Comparison of ENCODE assay signal across 8 mouse cellular contexts in genomic region chr3:65990957-65991646, GRCm38 (mm10). TPM values are rescaled to one million over a fixed set of nuclear protein-coding genes. Genes with fewer than 3 reads are reported as not detected.
DNase-seq lines count a peak whose midpoint lies in the region; ATAC-seq lines count a peak whose summit lies in the region.

No protein-coding gene starts in this region.

- no peak overlapping the region for H3K9ac ChIP-seq in hindbrain, embryonic 13.5 days
- no peak overlapping the region for H3K9ac ChIP-seq in hindbrain, embryonic 12.5 days

- H3K9me3 ChIP-seq in hindbrain, embryonic 13.5 days, result no peaks in the 10 kb centered on the region
- no peaks in the 10 kb centered on the region for H3K9me3 ChIP-seq in hindbrain, embryonic 12.5 days (replicated peaks)

- no peaks in the 10 kb centered on the region for H3K4me1 ChIP-seq in hindbrain, embryonic 13.5 days (replicated peaks)
- no peaks in the 10 kb centered on the region for H3K4me1 ChIP-seq in hindbrain, embryonic 12.5 days

- peak; percentile 43; the same call in 1 of the 2 replicates for ATAC-seq in hindbrain, embryonic 13.5 days (ENCODE audit: low FRiP score)
- ATAC-seq in hindbrain, embryonic 12.5 days (ENCODE audit: low FRiP score), result no peak

- no peak overlapping the region for H3K4me3 ChIP-seq in hindbrain, embryonic 13.5 days
- H3K4me3 ChIP-seq in hindbrain, embryonic 12.5 days, result no peak overlapping the region

- H3K27ac ChIP-seq in hindbrain, embryonic 13.5 days, result no peak overlapping the region
- H3K27ac ChIP-seq in hindbrain, embryonic 12.5 days, result no peak overlapping the region

- intact Hi-C loops in heart, postnatal 14 days (cut with DNase I), result loop anchor here (2.0 to 5.0 kb wide), 3 partner anchors 34 to 129 kb away; no protein-coding TSS in a partner anchor
- intact Hi-C loops in left cerebral cortex, postnatal 4 days (cut with DNase I), result no loop called here

- no peak overlapping the region for H3K4me2 ChIP-seq in hindbrain, embryonic 13.5 days
- no peak overlapping the region for H3K4me2 ChIP-seq in hindbrain, embryonic 12.5 days (replicated peaks)

- peak; percentile 25 to 49 for DNase-seq in CD8-positive naive resting alpha-beta T cell, adult 2 months (ENCODE audit: low read depth in 2 of 2, low spot score in 2 of 2)
- DNase-seq in c-Kit-positive CD71-negative TER-119-negative erythroid progenitor cells, embryonic 14.5 days (ENCODE audit: low read depth), result peak; percentile 53
- DNase-seq in heart, postnatal 14 days, result peak; percentile 16 to 55
- DNase-seq in left cerebral cortex, postnatal 4 days, result peak; percentile 10
- peak; percentile 78 for DNase-seq in naive thymus-derived CD4-positive, alpha-beta T cell, adult 2 months (ENCODE audit: low read depth)
- DNase-seq in right cerebral cortex, postnatal 25 days, result no peak

- WGBS in hindbrain, embryonic 13.5 days, result 17% methylated on average over 3 of the region's 3 CpGs
- WGBS in hindbrain, embryonic 12.5 days, result 26% methylated on average over 3 of the region's 3 CpGs

- no peaks in the 10 kb centered on the region for H3K27me3 ChIP-seq in hindbrain, embryonic 13.5 days
- H3K27me3 ChIP-seq in hindbrain, embryonic 12.5 days, result no peaks in the 10 kb centered on the region

- no peaks in the 10 kb centered on the region for H3K36me3 ChIP-seq in hindbrain, embryonic 13.5 days
- no peaks in the 10 kb centered on the region for H3K36me3 ChIP-seq in hindbrain, embryonic 12.5 days

RNA-seq across cellular contexts. Expression of gene Ccnl1, which starts 33.1 kb away (rescaled TPM):
- polyA plus RNA-seq in hindbrain, embryonic 13.5 days (2015; fragmentation: Nextera tagmentation; extraction: Ambion mirVana), result 80.1 and 80.9 TPM in 2 replicates
- 122 and 123 TPM in 2 replicates for polyA plus RNA-seq in hindbrain, embryonic 12.5 days (2016; fragmentation: Nextera tagmentation; extraction: Ambion mirVana)
- 10 to 100 TPM; 33.6 TPM for total RNA-seq in heart, postnatal 14 days (2021)
- total RNA-seq in left cerebral cortex, postnatal 4 days (2021), result 10 to 100 TPM; 65.7 to 72.1 TPM
